Mouse (Mus musculus) neural tube, embryonic 11.5 days (tissue): Measurements from ENCODE around the gene Egr2. TPM values are rescaled to one million over a fixed set of nuclear protein-coding genes. Genes with fewer than 3 reads are reported as not detected.

Experiments
- ATAC-seq: fragments of 200-750 bp; cut with Nextera tagmentation; 2 replicates; pipeline ENCODE4 v1.8.0; 2017; ENCODE audit warnings: moderate number of reproducible peaks, mild to moderate bottlenecking, moderate TSS enrichment, moderate library complexity; ENCODE audit not compliant: insufficient read depth, low FRiP score, low TSS enrichment
- DNase-seq: peaks from one replicate; pipeline ENCODE4 v3.0.0-alpha.2; 2015; ENCODE audit warnings: low spot score
- H3K27ac ChIP-seq: fragments of 300-500 bp; sonication (generic); 2 replicates; pipeline ENCODE4 v1.5.1; 2014; ENCODE audit warnings: low read depth, mild to moderate bottlenecking, low read length
- H3K27me3 ChIP-seq: fragments of 300-500 bp; sonication (generic); 2 replicates; pipeline ENCODE4 v1.6.1; 2014; ENCODE audit warnings: mild to moderate bottlenecking, low read length, mixed read lengths; ENCODE audit not compliant: control insufficient read depth, insufficient read depth
- H3K36me3 ChIP-seq: fragments of 300-500 bp; sonication (generic); 2 replicates; pipeline ENCODE4 v1.6.1; 2014; ENCODE audit warnings: mild to moderate bottlenecking, low read length, moderate library complexity, mixed read lengths; ENCODE audit not compliant: control insufficient read depth, insufficient read depth
- H3K4me1 ChIP-seq: fragments of 300-500 bp; sonication (generic); 2 replicates; pipeline ENCODE4 v1.6.1; 2014; ENCODE audit warnings: low read length, mixed read lengths; ENCODE audit not compliant: control insufficient read depth, insufficient read depth
- H3K4me2 ChIP-seq: fragments of 300-500 bp; sonication (generic); 2 replicates; pipeline ENCODE4 v1.6.1; 2014; ENCODE audit warnings: low read depth, mild to moderate bottlenecking, moderate library complexity
- H3K4me3 ChIP-seq: fragments of 300-500 bp; sonication (generic); 2 replicates; pipeline ENCODE4 v1.5.1; 2014; ENCODE audit warnings: low read depth, low read length
- H3K9ac ChIP-seq: fragments of 300-500 bp; sonication (generic); 2 replicates; pipeline ENCODE4 v1.6.1; 2014; ENCODE audit warnings: mild to moderate bottlenecking, low read length
- H3K9me3 ChIP-seq: fragments of 300-500 bp; sonication (generic); 2 replicates; pipeline ENCODE4 v1.6.1; 2016; ENCODE audit warnings: low read length; ENCODE audit not compliant: control insufficient read depth
- WGBS: fragments of 180-500 bp; shearing (Covaris S2); extraction: QIAGEN DNeasy Blood & Tissue Kit; methylation state at CpG from one replicate; pipeline ENCODE4 v1.1.7; 2014; 5-methylcytosine and 5-hydroxymethylcytosine counted together
- polyA plus RNA-seq: library from polyadenylated mRNA; unstranded; fragments of >200 nt; fragmentation: Nextera tagmentation; extraction: Ambion mirVana; gene quantifications from 2 replicates; pipeline ENCODE4 v1.2.1, GENCODE M21; 2014

The Egr2 gene
- polyA plus RNA-seq, 1 experiment from 2014 or later, result 0.76 TPM

DNA sequence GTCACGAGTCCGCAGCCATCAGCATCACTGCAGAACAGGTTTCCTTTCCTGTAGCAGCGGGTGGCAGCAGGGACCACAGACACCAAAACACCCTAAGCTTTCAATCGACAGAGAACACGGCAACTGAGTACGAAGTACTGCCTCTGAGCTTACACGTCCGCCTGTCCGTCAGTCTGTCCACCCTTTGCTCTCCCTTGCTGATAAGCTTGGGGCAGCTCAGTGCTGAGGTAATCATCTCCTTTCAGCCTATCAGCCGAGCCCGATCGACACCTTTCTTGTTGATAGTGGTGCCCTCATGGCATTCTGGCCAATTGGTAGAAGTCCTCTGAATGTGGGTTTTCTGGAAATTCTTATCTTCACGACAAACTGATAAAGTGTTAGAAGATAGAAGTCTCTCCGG, 36.2 kb downstream of the Egr2 start:
- ATAC-seq (no peak), DNase-seq (no peak)
- no peak overlapping the region for H3K4me3 ChIP-seq
- H3K4me2 ChIP-seq, result no peak overlapping the region
- no peaks in the 10 kb centered on the region for H3K36me3 ChIP-seq
- no peak overlapping the region for H3K27ac ChIP-seq
- no peak overlapping the region for H3K9ac ChIP-seq
- 94% methylated on average over 14 of the region's 14 CpGs for WGBS
- H3K4me1 ChIP-seq, result no peaks in the 10 kb centered on the region
- H3K27me3 ChIP-seq, result no peaks in the 10 kb centered on the region
- H3K9me3 ChIP-seq, result no peaks in the 10 kb centered on the region

DNA sequence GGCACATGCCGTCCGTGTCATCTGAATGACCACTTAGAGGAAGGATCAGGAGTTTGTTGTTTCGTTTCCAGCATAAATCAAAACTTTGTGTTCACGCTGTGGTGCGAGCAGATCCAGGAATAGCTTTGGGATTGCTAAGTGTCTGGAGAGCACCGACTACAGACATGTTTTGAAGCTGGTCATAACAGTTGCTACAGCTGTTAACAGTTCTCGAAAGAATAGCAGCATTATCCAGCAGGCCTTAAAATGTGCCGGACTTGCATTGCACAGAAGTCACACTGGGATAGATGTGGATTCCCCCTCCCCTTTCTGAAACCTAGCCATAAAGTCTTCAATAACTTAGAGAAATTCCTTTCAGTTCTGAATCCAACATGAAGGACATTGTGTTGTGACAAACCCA, 38.0 kb downstream of the Egr2 start:
- Histone ChIP-seq H3K27me3 (no peaks in the 10 kb centered on the region), H3K4me2 (no peak overlapping the region), H3K9me3 (no peaks in the 10 kb centered on the region), H3K4me3 (no peak overlapping the region), H3K4me1 (no peaks in the 10 kb centered on the region), H3K9ac (no peak overlapping the region), H3K27ac (no peak overlapping the region), H3K36me3 (no peaks in the 10 kb centered on the region)
- DNase-seq, result no peak
- no peak for ATAC-seq
- WGBS, result 61% methylated on average over 8 of the region's 8 CpGs

DNA sequence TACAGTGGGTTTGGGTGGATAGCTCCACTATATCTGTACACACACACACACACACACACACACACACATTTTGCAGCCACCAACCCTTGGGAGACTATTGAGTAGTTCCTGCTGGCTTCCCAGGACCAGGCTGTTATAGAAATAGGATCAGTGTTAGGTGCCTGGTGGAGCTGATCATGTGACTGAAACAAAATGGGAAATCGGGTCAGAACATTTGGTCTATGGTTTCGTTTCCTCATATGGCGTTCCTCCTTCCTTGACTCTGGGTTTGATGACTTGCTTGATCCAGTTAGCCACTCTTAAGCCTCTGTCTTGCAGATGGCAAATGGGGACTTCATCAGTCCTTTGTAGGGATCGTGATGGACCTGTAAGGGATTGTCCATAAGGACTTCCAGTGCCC, 44.6 kb downstream of the Egr2 start:
- 88% methylated on average over 4 of the region's 4 CpGs for WGBS
- Histone ChIP-seq H3K4me1 (no peaks in the 10 kb centered on the region), H3K36me3 (no peaks in the 10 kb centered on the region), H3K4me3 (no peak overlapping the region), H3K27ac (no peak overlapping the region), H3K9ac (no peak overlapping the region), H3K27me3 (no peaks in the 10 kb centered on the region), H3K9me3 (no peaks in the 10 kb centered on the region), H3K4me2 (no peak overlapping the region)
- ATAC-seq, result no peak
- DNase-seq, result no peak

DNA sequence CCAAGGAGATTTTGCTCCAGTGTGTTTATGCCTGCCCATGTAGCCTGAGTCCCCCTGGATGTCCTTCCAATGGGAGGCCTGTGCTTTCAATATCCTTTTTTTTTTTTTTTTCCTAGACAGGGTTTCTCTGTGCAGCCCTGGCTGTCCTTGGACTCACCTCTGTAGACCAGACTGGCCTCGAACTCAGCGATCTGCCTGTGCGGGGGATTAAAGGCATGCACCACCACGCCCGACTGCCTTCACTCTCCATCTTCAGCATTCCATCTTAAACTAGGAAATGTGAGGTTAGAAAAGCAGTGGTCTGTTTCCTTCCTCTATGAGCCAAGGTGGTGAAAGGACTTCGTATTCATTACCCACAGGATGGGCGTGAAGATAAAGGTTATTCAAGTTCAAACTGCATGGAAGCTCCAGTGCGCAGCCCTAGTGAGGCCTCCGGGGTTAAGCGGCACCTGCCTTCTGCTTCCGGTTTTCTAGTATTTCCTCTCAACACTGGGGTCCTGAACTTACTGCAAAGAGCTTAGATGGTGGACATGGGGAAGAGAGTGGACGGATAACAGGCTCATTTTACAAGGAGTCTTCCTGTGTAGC, 46.5 kb downstream of the Egr2 start:
- no peaks in the 10 kb centered on the region for H3K4me1 ChIP-seq
- ATAC-seq (no peak), DNase-seq (no peak)
- H3K27me3 ChIP-seq, result no peaks in the 10 kb centered on the region
- H3K27ac ChIP-seq, result no peak overlapping the region
- no peak overlapping the region for H3K4me2 ChIP-seq
- WGBS, result 84% methylated on average over 12 of the region's 12 CpGs
- no peak overlapping the region for H3K9ac ChIP-seq
- H3K36me3 ChIP-seq, result no peaks in the 10 kb centered on the region
- H3K9me3 ChIP-seq, result no peaks in the 10 kb centered on the region
- H3K4me3 ChIP-seq, result no peak overlapping the region

DNA sequence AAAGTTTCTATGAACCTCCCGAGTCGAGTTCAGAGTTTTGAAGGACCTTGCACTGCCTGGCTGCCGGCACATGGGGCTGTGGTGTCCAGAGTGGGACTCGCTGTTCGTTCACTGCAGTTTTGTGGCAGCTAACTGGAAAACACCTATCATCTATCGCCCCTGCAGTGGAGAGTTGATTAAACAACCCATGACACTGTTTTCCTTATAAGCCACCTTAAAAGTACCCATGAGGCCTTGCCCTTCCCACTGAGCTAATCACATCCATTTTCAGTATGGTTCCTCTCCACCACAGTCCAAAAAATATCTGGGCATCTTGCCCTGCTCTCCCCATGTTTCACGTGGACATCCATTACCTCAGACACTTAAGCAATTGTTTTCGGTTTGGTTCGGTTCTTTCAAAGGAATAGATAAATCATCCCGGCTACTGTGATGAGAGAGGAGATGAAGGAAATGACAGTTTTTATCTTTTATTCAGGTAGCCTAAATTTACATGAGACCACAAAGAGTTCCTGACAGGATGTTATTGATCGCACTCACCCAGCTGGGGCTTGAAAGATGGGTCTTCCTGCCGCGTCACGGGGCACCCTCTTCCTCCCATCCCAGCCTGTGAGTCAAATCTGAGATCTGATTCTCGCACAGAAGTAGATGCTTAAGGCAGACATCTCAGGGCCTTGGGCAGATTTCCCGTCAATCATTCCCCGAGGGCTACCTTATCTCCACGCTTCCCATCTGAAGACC, 50.8 kb downstream of the Egr2 start:
- no peaks in the 10 kb centered on the region for H3K4me1 ChIP-seq
- H3K27me3 ChIP-seq, result no peaks in the 10 kb centered on the region
- no peak overlapping the region for H3K9ac ChIP-seq
- DNase-seq (no peak), ATAC-seq (no peak)
- H3K4me2 ChIP-seq, result no peak overlapping the region
- H3K27ac ChIP-seq, result no peak overlapping the region
- WGBS, result 89% methylated on average over 18 of the region's 18 CpGs
- H3K36me3 ChIP-seq, result no peaks in the 10 kb centered on the region
- no peaks in the 10 kb centered on the region for H3K9me3 ChIP-seq
- H3K4me3 ChIP-seq, result no peak overlapping the region

Other genes starting within 250 kb of the Egr2 start
- gene Ado, start 13.5 kb downstream of the Egr2 start, polyA plus RNA-seq, result 87.2 and 88.8 TPM in 2 replicates